Mouse (Mus musculus) hindbrain, embryonic 15.5 days (tissue): Measurements from ENCODE around the gene Dusp6. TPM values are rescaled to one million over a fixed set of nuclear protein-coding genes. Genes with fewer than 3 reads are reported as not detected.

Experiments used
- ATAC-seq: fragments of 200-750 bp; cut with Nextera tagmentation; 2 replicates; pipeline ENCODE4 v1.8.0; 2017; ENCODE audit warnings: low read depth, moderate number of reproducible peaks, moderate TSS enrichment; ENCODE audit not compliant: low FRiP score
- H3K27ac ChIP-seq: fragments of 300-500 bp; sonication (generic); replicated peaks from 2 replicates; pipeline ENCODE4 v1.5.1; 2015; ENCODE audit warnings: mild to moderate bottlenecking, inconsistent platforms
- H3K27me3 ChIP-seq: fragments of 300-500 bp; sonication (generic); 2 replicates; pipeline ENCODE4 v1.6.1; 2015; ENCODE audit warnings: control low read depth, inconsistent platforms
- H3K36me3 ChIP-seq: fragments of 300-500 bp; sonication (generic); 2 replicates; pipeline ENCODE4 v1.6.1; 2015; ENCODE audit warnings: control low read depth, inconsistent platforms
- H3K4me1 ChIP-seq: fragments of 300-500 bp; sonication (generic); replicated peaks from 2 replicates; pipeline ENCODE4 v1.6.1; 2015; ENCODE audit warnings: control low read depth, inconsistent platforms
- H3K4me2 ChIP-seq: fragments of 300-500 bp; sonication (generic); 2 replicates; pipeline ENCODE4 v1.6.1; 2015; ENCODE audit warnings: moderate library complexity, mild to moderate bottlenecking, inconsistent platforms
- H3K4me3 ChIP-seq: fragments of 300-500 bp; sonication (generic); 2 replicates; pipeline ENCODE4 v1.5.1; 2015; ENCODE audit warnings: mild to moderate bottlenecking, inconsistent platforms
- H3K9ac ChIP-seq: fragments of 300-500 bp; sonication (generic); 2 replicates; pipeline ENCODE4 v1.6.1; 2015; ENCODE audit warnings: inconsistent platforms
- H3K9me3 ChIP-seq: fragments of 300-500 bp; sonication (generic); 2 replicates; pipeline ENCODE4 v1.6.1; 2016; ENCODE audit warnings: control low read depth, inconsistent platforms
- WGBS: fragments of 180-500 bp; shearing (Covaris S2); methylation state at CpG from one replicate; pipeline ENCODE4 v1.1.7; 2015; 5-methylcytosine and 5-hydroxymethylcytosine counted together
- polyA plus RNA-seq: library from polyadenylated mRNA; unstranded; fragments of >200 nt; fragmentation: Nextera tagmentation; extraction: Ambion mirVana; gene quantifications from 2 replicates; pipeline ENCODE4 v1.2.1, GENCODE M21; 2015

The Dusp6 gene
- polyA plus RNA-seq, 1 experiment from 2014 or later: 28.9 TPM

- Histone ChIP-seq H3K4me2 (no peak overlapping the region), H3K9me3 (no peaks in the 10 kb centered on the region), H3K27ac (no peak overlapping the region), H3K27me3 (no peaks in the 10 kb centered on the region), H3K4me1 (no peaks in the 10 kb centered on the region), H3K36me3 (no peaks in the 10 kb centered on the region), H3K9ac (no peak overlapping the region), H3K4me3 (no peak overlapping the region)
- 89% methylated on average over 9 of the region's 9 CpGs for WGBS
- ATAC-seq: no peak
These were observed 27.9 kb upstream of the Dusp6 start for GRCm38 (mm10) chr10:99235081-99235480.

DNA sequence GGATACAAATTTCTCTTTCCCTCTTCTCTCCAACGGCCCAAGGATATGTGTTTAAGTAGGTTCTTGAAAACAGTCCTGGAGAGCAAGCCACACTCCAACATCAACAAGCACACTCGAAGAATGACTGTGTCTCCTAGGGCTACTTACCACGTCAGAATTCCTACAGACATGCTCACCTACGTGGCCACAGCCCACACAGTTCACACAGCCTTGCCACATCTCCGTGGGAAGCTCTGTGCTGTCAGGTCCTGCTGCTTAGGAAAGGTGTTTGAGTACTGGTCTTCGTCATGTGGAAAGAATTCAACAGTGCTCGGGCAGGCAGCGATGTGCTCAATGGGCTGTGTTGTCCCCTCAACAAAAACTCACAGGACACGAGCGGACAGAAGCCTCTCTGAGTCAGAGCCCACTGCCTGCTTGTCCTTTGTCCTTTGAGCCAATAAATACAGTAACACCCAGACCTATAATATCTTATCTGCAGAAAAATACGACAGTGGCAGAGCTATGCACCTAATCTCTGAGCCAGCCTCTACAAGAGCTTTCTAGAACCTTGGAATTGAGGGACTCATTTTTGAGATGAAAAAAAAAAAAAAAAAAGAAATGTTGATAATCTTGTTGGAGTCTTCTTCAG, 25.7 kb upstream of the Dusp6 start:
- 82% methylated on average over 11 of the region's 11 CpGs for WGBS
- ATAC-seq: no peak
- H3K4me1 ChIP-seq: no peaks in the 10 kb centered on the region
- H3K9ac ChIP-seq: no peak overlapping the region
- H3K27me3 ChIP-seq: no peaks in the 10 kb centered on the region
- no peaks in the 10 kb centered on the region for H3K9me3 ChIP-seq
- H3K4me3 ChIP-seq: no peak overlapping the region
- H3K4me2 ChIP-seq: no peak overlapping the region
- H3K36me3 ChIP-seq: no peaks in the 10 kb centered on the region
- no peak overlapping the region for H3K27ac ChIP-seq

- H3K36me3 ChIP-seq: no peaks in the 10 kb centered on the region
- no peak overlapping the region for H3K27ac ChIP-seq
- H3K9ac ChIP-seq: no peak overlapping the region
- WGBS: 54% methylated on average over 11 of the region's 11 CpGs
- H3K4me2 ChIP-seq: no peak overlapping the region
- H3K4me1 ChIP-seq: no peaks in the 10 kb centered on the region
- no peak for ATAC-seq
- H3K27me3 ChIP-seq: no peaks in the 10 kb centered on the region
- no peak overlapping the region for H3K4me3 ChIP-seq
- H3K9me3 ChIP-seq: no peaks in the 10 kb centered on the region
These were observed 24.5 kb upstream of the Dusp6 start for GRCm38 (mm10) chr10:99238537-99238936.

DNA sequence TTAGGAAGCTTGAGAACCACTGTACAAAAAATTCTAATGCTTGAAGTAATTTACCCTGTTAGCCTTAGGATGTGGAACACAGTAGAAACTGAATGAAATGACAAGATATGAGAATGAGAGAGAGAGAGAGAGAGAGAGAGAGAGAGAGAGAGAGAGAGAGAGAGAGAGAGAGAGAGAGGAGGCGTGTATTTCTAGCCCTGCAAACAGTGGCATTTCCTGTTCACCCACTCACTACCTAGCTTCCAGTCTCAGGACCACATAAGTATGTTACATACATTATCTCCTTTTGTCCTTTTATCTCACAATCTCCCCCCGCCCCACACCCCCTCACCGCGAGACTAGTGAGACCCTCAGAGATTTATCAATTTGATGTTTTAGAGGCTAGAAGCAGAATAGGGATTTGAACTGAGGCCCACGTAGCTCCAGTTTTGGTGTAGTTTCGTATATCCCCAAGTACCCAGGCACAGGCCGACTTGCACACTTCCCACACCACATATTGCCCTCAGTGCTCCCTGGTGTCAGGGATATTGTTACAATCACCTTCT, 21.7 kb upstream of the Dusp6 start:
- Histone ChIP-seq H3K4me2 (no peak overlapping the region), H3K27ac (no peak overlapping the region), H3K27me3 (no peaks in the 10 kb centered on the region), H3K4me1 (no peaks in the 10 kb centered on the region), H3K36me3 (no peaks in the 10 kb centered on the region), H3K4me3 (no peak overlapping the region), H3K9me3 (no peaks in the 10 kb centered on the region), H3K9ac (no peak overlapping the region)
- 95% methylated on average over 7 of the region's 7 CpGs for WGBS
- ATAC-seq: no peak

DNA sequence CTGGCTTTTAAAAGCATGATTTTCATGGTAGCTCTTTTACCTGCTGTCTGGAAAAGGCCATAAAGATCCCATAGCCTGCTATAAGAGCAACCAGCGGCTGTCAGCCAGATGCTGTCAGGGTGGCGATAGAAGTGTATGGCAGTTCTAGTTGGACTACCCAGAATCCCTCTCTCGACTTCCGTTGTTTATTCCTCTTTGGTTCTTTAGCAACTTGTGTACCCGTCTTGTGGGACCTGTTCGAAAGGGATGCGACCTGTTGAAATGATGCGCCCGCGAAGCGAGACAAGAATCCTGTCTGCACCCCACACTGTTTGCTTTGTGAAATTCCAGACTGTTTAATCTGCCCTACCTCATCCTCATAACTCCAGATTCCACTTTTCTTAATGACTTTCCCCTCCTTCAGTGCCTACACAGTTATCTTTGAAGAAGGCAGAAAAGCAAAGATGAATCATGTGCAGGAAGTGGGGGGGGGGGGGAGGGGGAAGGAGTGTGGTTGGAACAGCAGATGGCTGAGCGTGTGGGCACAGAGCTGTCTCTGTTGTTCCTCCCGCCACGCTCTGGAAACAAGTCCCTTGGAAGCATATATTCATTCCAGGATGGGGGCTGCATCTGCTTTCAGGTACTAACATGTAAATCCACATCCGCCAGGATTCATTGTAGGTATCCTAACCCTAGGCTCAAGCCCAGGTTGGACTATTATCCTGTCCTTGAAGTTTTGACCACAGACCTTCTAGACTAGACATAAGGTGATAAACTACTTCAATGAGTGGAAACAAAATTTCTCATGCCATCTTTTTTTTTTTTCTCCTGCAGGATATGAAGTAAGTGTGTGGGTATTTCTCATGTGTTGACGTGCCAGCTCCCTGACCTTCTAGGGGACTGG, 21.0 kb upstream of the Dusp6 start:
- H3K4me1 ChIP-seq: no peaks in the 10 kb centered on the region
- H3K4me3 ChIP-seq: no peak overlapping the region
- no peak overlapping the region for H3K4me2 ChIP-seq
- no peaks in the 10 kb centered on the region for H3K36me3 ChIP-seq
- no peaks in the 10 kb centered on the region for H3K27me3 ChIP-seq
- no peak for ATAC-seq
- no peaks in the 10 kb centered on the region for H3K9me3 ChIP-seq
- WGBS: 82% methylated on average over 16 of the region's 16 CpGs
- H3K27ac ChIP-seq: no peak overlapping the region
- no peak overlapping the region for H3K9ac ChIP-seq

DNA sequence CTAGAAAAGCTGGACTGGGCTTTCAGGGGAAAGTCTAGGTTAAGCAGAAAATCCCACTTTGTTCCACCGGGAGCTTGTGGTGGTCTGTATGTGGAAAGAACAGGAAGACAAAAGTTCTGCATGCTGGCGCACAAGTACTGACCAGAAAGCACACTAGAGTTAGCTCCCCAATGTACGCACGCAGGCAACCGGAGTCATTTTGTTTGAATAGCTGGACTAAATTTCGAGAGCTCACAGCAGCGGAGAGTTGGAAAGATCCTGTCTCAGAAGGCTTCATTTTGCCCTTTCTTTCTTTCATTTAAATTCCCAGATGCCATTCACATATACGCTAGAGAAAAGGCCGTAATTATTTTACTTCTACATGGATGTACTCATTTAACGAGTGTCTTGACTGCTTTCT, 20.3 kb upstream of the Dusp6 start:
- no peak overlapping the region for H3K27ac ChIP-seq
- H3K9ac ChIP-seq: no peak overlapping the region
- H3K4me3 ChIP-seq: no peak overlapping the region
- 80% methylated on average over 10 of the region's 10 CpGs for WGBS
- no peaks in the 10 kb centered on the region for H3K27me3 ChIP-seq
- H3K9me3 ChIP-seq: no peaks in the 10 kb centered on the region
- H3K4me2 ChIP-seq: no peak overlapping the region
- no peak for ATAC-seq
- H3K36me3 ChIP-seq: no peaks in the 10 kb centered on the region
- no peaks in the 10 kb centered on the region for H3K4me1 ChIP-seq

DNA sequence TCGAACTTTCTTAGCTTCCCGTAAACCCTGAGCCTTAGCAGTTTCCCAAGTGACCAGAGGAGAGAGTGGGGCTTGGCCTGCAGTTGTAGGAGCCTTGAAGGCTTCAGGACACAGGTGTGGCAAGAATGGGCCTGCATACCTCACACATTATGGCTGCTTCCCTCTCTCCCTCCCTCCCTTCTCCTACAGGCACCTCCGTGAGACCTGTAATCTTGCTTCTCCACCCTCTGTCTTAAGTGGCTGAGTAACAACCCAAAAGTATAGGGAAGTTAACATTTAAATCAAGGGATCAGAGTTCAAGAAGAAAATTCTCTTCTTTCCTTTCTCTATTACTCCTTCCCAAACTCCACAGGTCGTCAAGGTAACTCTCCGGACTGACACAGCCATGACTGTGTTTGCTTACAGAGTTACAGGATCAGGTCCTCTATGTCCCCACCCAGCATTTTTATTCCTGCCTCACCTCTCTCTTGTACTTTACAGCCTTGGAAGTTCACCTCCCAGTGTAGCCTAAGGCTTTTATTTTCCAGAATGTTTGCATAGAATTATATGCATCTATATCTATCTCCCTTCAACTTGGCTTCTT, 19.0 kb upstream of the Dusp6 start:
- Histone ChIP-seq H3K9ac (no peak overlapping the region), H3K4me3 (no peak overlapping the region), H3K27ac (no peak overlapping the region), H3K4me2 (no peak overlapping the region), H3K36me3 (no peaks in the 10 kb centered on the region), H3K27me3 (no peaks in the 10 kb centered on the region), H3K4me1 (no peaks in the 10 kb centered on the region), H3K9me3 (no peaks in the 10 kb centered on the region)
- no peak for ATAC-seq
- 85% methylated on average over 5 of the region's 5 CpGs for WGBS

DNA sequence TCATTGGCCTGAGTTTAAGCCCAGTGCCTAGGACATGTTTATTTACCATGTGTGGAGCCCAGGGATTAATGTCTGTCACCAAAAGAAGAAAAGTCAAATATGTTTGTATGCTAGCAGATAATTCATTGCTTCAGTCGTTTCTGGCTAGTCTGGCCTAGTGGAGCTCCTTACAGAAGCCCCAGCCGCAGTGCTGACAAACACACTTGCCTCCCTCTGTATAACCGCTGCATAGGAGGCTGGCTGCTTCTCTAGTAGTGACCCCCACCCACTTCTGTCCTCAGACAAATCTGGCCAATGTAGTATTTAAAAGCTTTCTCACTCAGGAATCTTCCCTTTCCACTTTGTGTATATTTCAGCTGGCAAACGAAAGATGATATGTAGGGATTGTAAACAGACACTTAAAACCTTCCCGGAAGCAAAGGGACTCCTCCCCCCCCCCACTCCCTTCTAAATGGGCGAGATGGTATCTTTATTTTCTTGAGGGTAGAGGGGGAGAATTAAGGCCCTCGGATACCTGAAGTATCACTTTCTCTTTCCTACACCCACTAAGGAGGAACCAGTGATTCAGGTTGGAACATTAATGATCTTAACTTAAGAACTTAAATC, 18.3 kb upstream of the Dusp6 start:
- Histone ChIP-seq H3K4me2 (no peak overlapping the region), H3K4me3 (no peak overlapping the region), H3K27ac (no peak overlapping the region), H3K27me3 (no peaks in the 10 kb centered on the region), H3K36me3 (no peaks in the 10 kb centered on the region), H3K4me1 (no peaks in the 10 kb centered on the region), H3K9ac (no peak overlapping the region), H3K9me3 (no peaks in the 10 kb centered on the region)
- WGBS: 79% methylated on average over 7 of the region's 7 CpGs
- no peak for ATAC-seq

DNA sequence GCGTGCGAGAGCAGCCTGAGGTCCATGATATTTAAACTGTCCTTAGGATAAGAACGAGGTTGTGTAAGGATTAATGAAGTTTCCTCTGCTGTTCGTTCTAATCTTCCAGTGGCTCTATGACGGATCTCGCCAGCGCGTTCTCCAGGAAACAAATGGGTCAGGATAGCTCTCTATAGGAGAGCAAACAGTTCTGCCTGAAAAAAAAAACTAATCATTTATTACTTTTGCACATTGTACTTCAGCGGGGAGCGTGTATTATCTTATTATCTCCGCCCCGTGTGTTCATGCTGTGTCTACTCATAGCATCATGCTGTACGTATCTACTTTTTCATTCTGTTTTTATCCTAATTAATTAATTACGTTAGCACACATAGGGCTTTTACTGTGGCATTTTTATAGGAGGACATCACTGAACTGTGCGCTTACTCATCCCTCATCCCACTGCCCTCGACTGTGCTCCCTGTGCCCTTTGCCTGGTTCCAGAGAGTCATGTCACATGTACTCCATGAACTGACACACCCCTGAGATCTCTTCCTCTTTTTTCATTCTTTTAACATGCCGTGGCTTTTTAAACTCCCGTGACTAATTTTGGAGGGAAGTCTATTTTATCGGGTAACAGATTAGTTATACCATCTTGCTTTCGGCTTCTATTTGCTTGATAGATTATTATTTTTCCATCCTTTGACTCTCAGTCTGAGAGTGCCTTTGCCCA, 16.1 kb upstream of the Dusp6 start:
- H3K9ac ChIP-seq: no peak overlapping the region

GRCm38 (mm10) chr10:99250874-99251281, 12.2 kb upstream of the Dusp6 start:
- Histone ChIP-seq H3K9me3 (no peaks in the 10 kb centered on the region), H3K4me3 (no peak overlapping the region), H3K4me1 (no peaks in the 10 kb centered on the region), H3K36me3 (no peaks in the 10 kb centered on the region), H3K4me2 (no peak overlapping the region), H3K9ac (no peak overlapping the region), H3K27ac (no peak overlapping the region), H3K27me3 (no peaks in the 10 kb centered on the region)
- WGBS: 78% methylated on average over 11 of the region's 11 CpGs
- no peak for ATAC-seq

More for the DNA sequence above, 16.1 kb upstream of the Dusp6 start:
- no peaks in the 10 kb centered on the region for H3K36me3 ChIP-seq
- peak overlapping the region; percentile 46 for H3K4me2 ChIP-seq
- no peaks in the 10 kb centered on the region for H3K9me3 ChIP-seq
- H3K27ac ChIP-seq: no peak overlapping the region
- no peaks in the 10 kb centered on the region for H3K27me3 ChIP-seq
- peak overlapping the region; percentile 10; the same call in 1 of the 2 replicates for H3K4me3 ChIP-seq
- WGBS: 47% methylated on average over 20 of the region's 20 CpGs
- H3K4me1 ChIP-seq: no peaks in the 10 kb centered on the region
- no peak for ATAC-seq

DNA sequence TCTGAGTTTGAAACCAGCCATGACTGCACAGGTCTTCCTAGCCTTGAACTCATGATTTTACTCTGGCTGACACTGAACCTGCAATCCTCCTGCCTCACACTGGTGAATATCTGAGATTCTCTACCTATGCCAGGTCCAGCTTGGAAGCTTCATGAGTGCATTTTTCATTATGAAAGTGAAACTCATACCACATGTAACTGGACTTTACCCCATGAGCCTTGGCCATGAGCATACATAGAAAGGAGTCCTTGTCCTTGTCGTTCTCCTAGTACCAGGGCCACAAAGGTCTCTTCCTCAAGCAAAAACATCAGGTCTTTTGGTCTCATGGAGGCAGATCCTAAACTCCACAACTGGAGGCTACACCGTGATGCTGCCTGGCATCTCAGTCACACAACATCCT, 9.6 kb upstream of the Dusp6 start:
- Histone ChIP-seq H3K9ac (no peak overlapping the region), H3K9me3 (no peaks in the 10 kb centered on the region), H3K36me3 (no peaks in the 10 kb centered on the region), H3K4me3 (no peak overlapping the region), H3K27ac (no peak overlapping the region), H3K27me3 (no peaks in the 10 kb centered on the region), H3K4me1 (no peaks in the 10 kb centered on the region), H3K4me2 (no peak overlapping the region)
- no peak for ATAC-seq
- 86% methylated on average over 2 of the region's 2 CpGs for WGBS
